ENCODE assay signal across 23 mouse cellular contexts in genomic region chr9:41772281-41772902, GRCm38 (mm10).
DNase-seq lines count a peak whose midpoint lies in the region; ATAC-seq and TF ChIP-seq lines count a peak whose summit lies in the region.
"Had no signal": no experiment of that assay in that cellular context is flagged by ENCODE, and none has a peak within 500 bp of the region (broad histone marks: within the 10 kb centered on the region; RNA-seq: fewer than 3 reads in every experiment).

No protein-coding gene starts in this region.

- no peak for TF ChIP-seq CTCF in liver, adult 2 months (IDR thresholded peaks at IDR 0.05; ENCODE audit: low read depth, low read length)
- TF ChIP-seq CTCF in liver, postnatal 0 days (IDR thresholded peaks at IDR 0.05; ENCODE audit: low read depth), result no peak

- DNase-seq in embryonic facial prominence, embryonic 10.5 days (ENCODE audit: low spot score), result no peak
- no peak for DNase-seq in hindbrain, embryonic 14.5 days (ENCODE audit: low spot score)
- DNase-seq in liver, adult 2 months (ENCODE audit: extremely low read depth, low read depth, low spot score), result peak; percentile 24
- DNase-seq in liver, postnatal 0 days, result no peak
- no peak for DNase-seq in gastrocnemius, postnatal 25 days
- DNase-seq: adrenal gland, postnatal 14 days; cerebellum, adult 2 months; embryo, embryonic 11 days; gastrocnemius, postnatal 10 days; heart, postnatal 14 days; kidney, adult 8-10 months; kidney, postnatal 4 days; lung, postnatal 36 days; thymus, postnatal 4 days had no signal

- WGBS in embryonic facial prominence, embryonic 12.5 days, result 90% methylated on average over 8 of the region's 8 CpGs
- 95% methylated on average over 8 of the region's 8 CpGs for WGBS in embryonic facial prominence, embryonic 10.5 days
- WGBS in hindbrain, embryonic 15.5 days, result 76% methylated on average over 8 of the region's 8 CpGs
- 80% methylated on average over 8 of the region's 8 CpGs for WGBS in hindbrain, embryonic 14.5 days
- WGBS in liver, adult 2 months, result 87% methylated on average over 8 of the region's 8 CpGs
- WGBS in liver, postnatal 0 days (ENCODE audit: insufficient replicate concordance), result 84% methylated on average over 8 of the region's 8 CpGs
- 77% methylated on average over 8 of the region's 8 CpGs for WGBS in forebrain, embryonic 16.5 days

- H3K27ac ChIP-seq in embryonic facial prominence, embryonic 12.5 days, result peak overlapping the region; percentile 76
- no peak overlapping the region for H3K27ac ChIP-seq in embryonic facial prominence, embryonic 10.5 days (replicated peaks)
- H3K27ac ChIP-seq in hindbrain, embryonic 15.5 days (replicated peaks), result peak overlapping the region; percentile 1; the same call in 1 of the 2 replicates
- no peak overlapping the region for H3K27ac ChIP-seq in hindbrain, embryonic 14.5 days
- H3K27ac ChIP-seq in liver, adult 2 months (replicated peaks; ENCODE audit: insufficient read depth, low read depth, low read length), result no peak overlapping the region
- H3K27ac ChIP-seq in liver, postnatal 0 days (ENCODE audit: low read depth), result no peak overlapping the region
- H3K27ac ChIP-seq in forebrain, embryonic 16.5 days (ENCODE audit: low read length), result peak overlapping the region; percentile 80
- H3K27ac ChIP-seq: kidney, postnatal 0 days; neural tube, embryonic 13.5 days had no signal

- H3K4me1 ChIP-seq in embryonic facial prominence, embryonic 12.5 days, result peaks cover 1% of the 10 kb centered on the region; the same call in 1 of the 2 replicates
- H3K4me1 ChIP-seq in embryonic facial prominence, embryonic 10.5 days, result peaks cover 3% of the 10 kb centered on the region; the same call in 1 of the 2 replicates
- H3K4me1 ChIP-seq in hindbrain, embryonic 15.5 days (replicated peaks), result 0 out of 2 replicates have a peak, but pooled peaks cover 4% of the 10 kb centered on the region
- 0 out of 2 replicates have a peak, but pooled peaks cover 5% of the 10 kb centered on the region for H3K4me1 ChIP-seq in hindbrain, embryonic 14.5 days (replicated peaks; ENCODE audit: control insufficient read depth, insufficient read depth, low read length)
- H3K4me1 ChIP-seq in liver, adult 2 months (ENCODE audit: control insufficient read depth, insufficient read depth, low read length), result no peaks in the 10 kb centered on the region
- no peaks in the 10 kb centered on the region for H3K4me1 ChIP-seq in liver, postnatal 0 days (ENCODE audit: insufficient read depth)
- peaks cover 5% of the 10 kb centered on the region for H3K4me1 ChIP-seq in forebrain, embryonic 16.5 days (replicated peaks; ENCODE audit: control insufficient read depth, insufficient read depth, low read length)

- no peak for TF ChIP-seq POLR2A in liver, adult 2 months (IDR thresholded peaks at IDR 0.05; ENCODE audit: extremely low read depth, insufficient read depth, low read length)

- H3K36me3 ChIP-seq in embryonic facial prominence, embryonic 12.5 days, result no peaks in the 10 kb centered on the region
- no peaks in the 10 kb centered on the region for H3K36me3 ChIP-seq in embryonic facial prominence, embryonic 10.5 days (replicated peaks)
- H3K36me3 ChIP-seq in hindbrain, embryonic 15.5 days, result no peaks in the 10 kb centered on the region
- no peaks in the 10 kb centered on the region for H3K36me3 ChIP-seq in hindbrain, embryonic 14.5 days (replicated peaks; ENCODE audit: control insufficient read depth, insufficient read depth)
- no peaks in the 10 kb centered on the region for H3K36me3 ChIP-seq in liver, adult 2 months (ENCODE audit: control insufficient read depth, insufficient read depth, low read length)
- no peaks in the 10 kb centered on the region for H3K36me3 ChIP-seq in liver, postnatal 0 days (replicated peaks; ENCODE audit: insufficient read depth, low read length)
- H3K36me3 ChIP-seq in forebrain, embryonic 16.5 days (ENCODE audit: control insufficient read depth, insufficient read depth), result no peaks in the 10 kb centered on the region
- H3K36me3 ChIP-seq: neural tube, embryonic 13.5 days had no signal

- TF ChIP-seq EP300 in liver, postnatal 0 days (IDR thresholded peaks at IDR 0.05; ENCODE audit: low read depth), result no peak

- H3K27me3 ChIP-seq in embryonic facial prominence, embryonic 12.5 days, result no peaks in the 10 kb centered on the region
- no peaks in the 10 kb centered on the region for H3K27me3 ChIP-seq in embryonic facial prominence, embryonic 10.5 days (replicated peaks; ENCODE audit: low read depth, poor library complexity, severe bottlenecking)
- H3K27me3 ChIP-seq in hindbrain, embryonic 15.5 days, result no peaks in the 10 kb centered on the region
- H3K27me3 ChIP-seq in hindbrain, embryonic 14.5 days (ENCODE audit: control insufficient read depth, insufficient read depth, low read length), result no peaks in the 10 kb centered on the region
- no peaks in the 10 kb centered on the region; the same call in 1 of the 2 replicates for H3K27me3 ChIP-seq in liver, adult 2 months (ENCODE audit: control insufficient read depth, insufficient read depth, low read length)
- no peaks in the 10 kb centered on the region for H3K27me3 ChIP-seq in liver, postnatal 0 days (ENCODE audit: insufficient read depth, low read length)
- H3K27me3 ChIP-seq in forebrain, embryonic 16.5 days (replicated peaks; ENCODE audit: control insufficient read depth, insufficient read depth, low read length), result no peaks in the 10 kb centered on the region
- H3K27me3 ChIP-seq: neural tube, embryonic 13.5 days; Patski had no signal

- H3K4me2 ChIP-seq in embryonic facial prominence, embryonic 12.5 days (replicated peaks), result no peak overlapping the region
- no peak overlapping the region for H3K4me2 ChIP-seq in hindbrain, embryonic 15.5 days
- no peak overlapping the region for H3K4me2 ChIP-seq in hindbrain, embryonic 14.5 days (replicated peaks)
- no peak overlapping the region for H3K4me2 ChIP-seq in liver, postnatal 0 days (ENCODE audit: low read depth, low read length)
- no peak overlapping the region for H3K4me2 ChIP-seq in forebrain, embryonic 16.5 days (ENCODE audit: low read length)
- H3K4me2 ChIP-seq: liver, embryonic 11.5 days; midbrain, embryonic 11.5 days; neural tube, embryonic 13.5 days had no signal

- no peak overlapping the region for H3K4me3 ChIP-seq in embryonic facial prominence, embryonic 12.5 days
- no peak overlapping the region for H3K4me3 ChIP-seq in embryonic facial prominence, embryonic 10.5 days
- H3K4me3 ChIP-seq in hindbrain, embryonic 15.5 days, result no peak overlapping the region
- no peak overlapping the region for H3K4me3 ChIP-seq in hindbrain, embryonic 14.5 days (replicated peaks; ENCODE audit: low read length)
- no peak overlapping the region for H3K4me3 ChIP-seq in liver, adult 2 months (ENCODE audit: insufficient read depth, low read depth, low read length)
- no peak overlapping the region for H3K4me3 ChIP-seq in liver, postnatal 0 days (ENCODE audit: low read depth, low read length)
- no peak overlapping the region for H3K4me3 ChIP-seq in forebrain, embryonic 16.5 days (replicated peaks; ENCODE audit: low read length)
- H3K4me3 ChIP-seq: neural tube, embryonic 13.5 days had no signal

- no peak for ATAC-seq in embryonic facial prominence, embryonic 12.5 days (ENCODE audit: insufficient number of reproducible peaks, insufficient read depth, low FRiP score, low TSS enrichment)
- ATAC-seq in hindbrain, embryonic 15.5 days (ENCODE audit: low FRiP score, low read depth), result peak; percentile 61; the same call in 1 of the 2 replicates
- no peak for ATAC-seq in hindbrain, embryonic 14.5 days (ENCODE audit: low FRiP score)
- ATAC-seq in liver, postnatal 0 days, result no peak
- ATAC-seq in forebrain, embryonic 16.5 days, result peak; percentile 79
- ATAC-seq: intestine, embryonic 16.5 days; Patski had no signal

- H3K9me3 ChIP-seq in embryonic facial prominence, embryonic 12.5 days, result no peaks in the 10 kb centered on the region
- no peaks in the 10 kb centered on the region for H3K9me3 ChIP-seq in embryonic facial prominence, embryonic 10.5 days
- H3K9me3 ChIP-seq in hindbrain, embryonic 15.5 days, result no peaks in the 10 kb centered on the region
- no peaks in the 10 kb centered on the region for H3K9me3 ChIP-seq in hindbrain, embryonic 14.5 days (ENCODE audit: control insufficient read depth, low read length)
- H3K9me3 ChIP-seq in liver, postnatal 0 days (ENCODE audit: low read length), result no peaks in the 10 kb centered on the region
- H3K9me3 ChIP-seq in forebrain, embryonic 16.5 days (ENCODE audit: control insufficient read depth, low read length), result no peaks in the 10 kb centered on the region
- H3K9me3 ChIP-seq: neural tube, embryonic 13.5 days had no signal

- no peaks in the 10 kb centered on the region for H3K79me2 ChIP-seq in liver, adult 2 months (ENCODE audit: control insufficient read depth, insufficient read depth, low read length)

- no peak overlapping the region for H3K9ac ChIP-seq in embryonic facial prominence, embryonic 12.5 days
- no peak overlapping the region for H3K9ac ChIP-seq in hindbrain, embryonic 15.5 days
- no peak overlapping the region for H3K9ac ChIP-seq in hindbrain, embryonic 14.5 days
- H3K9ac ChIP-seq in liver, adult 2 months (ENCODE audit: low read depth, low read length), result no peak overlapping the region
- no peak overlapping the region for H3K9ac ChIP-seq in liver, postnatal 0 days (replicated peaks)
- no peak overlapping the region for H3K9ac ChIP-seq in forebrain, embryonic 16.5 days (replicated peaks; ENCODE audit: low read depth, low read length)
- H3K9ac ChIP-seq: neural tube, embryonic 13.5 days had no signal

Comparison
In these comparisons a context has a peak if more than half of its experiments do, and no peak if none do; other contexts are left out.
1. ATAC-seq: peak in hindbrain, embryonic 15.5 days (single experiment) and forebrain, embryonic 16.5 days (single experiment); none in embryonic facial prominence, embryonic 12.5 days (single experiment), hindbrain, embryonic 14.5 days (single experiment) and liver, postnatal 0 days (single experiment).
2. H3K27ac ChIP-seq: peak in embryonic facial prominence, embryonic 12.5 days (single experiment), hindbrain, embryonic 15.5 days (single experiment) and forebrain, embryonic 16.5 days (single experiment); none in embryonic facial prominence, embryonic 10.5 days (single experiment), hindbrain, embryonic 14.5 days (single experiment), liver, adult 2 months (single experiment) and liver, postnatal 0 days (single experiment).